Mouse (Mus musculus) embryo, embryonic 11.5 days (tissue): ENCODE results near the gene Neil3.
A peak's percentile ranks its signal among the peaks of the same experiment; 100 is the strongest.

Experiments
- DNase-seq: peaks from one replicate; pipeline ENCODE4 v3.0.0-alpha.2; 2012; ENCODE audit warnings: low read depth, low spot score

Neil3 gene

GRCm38 (mm10) chr8:53638495-53639171 lies at the start of gene Neil3:
TSS of gene Neil3 (minus strand) at chr8:53639065.
- peak; percentile 75 for DNase-seq

DNA sequence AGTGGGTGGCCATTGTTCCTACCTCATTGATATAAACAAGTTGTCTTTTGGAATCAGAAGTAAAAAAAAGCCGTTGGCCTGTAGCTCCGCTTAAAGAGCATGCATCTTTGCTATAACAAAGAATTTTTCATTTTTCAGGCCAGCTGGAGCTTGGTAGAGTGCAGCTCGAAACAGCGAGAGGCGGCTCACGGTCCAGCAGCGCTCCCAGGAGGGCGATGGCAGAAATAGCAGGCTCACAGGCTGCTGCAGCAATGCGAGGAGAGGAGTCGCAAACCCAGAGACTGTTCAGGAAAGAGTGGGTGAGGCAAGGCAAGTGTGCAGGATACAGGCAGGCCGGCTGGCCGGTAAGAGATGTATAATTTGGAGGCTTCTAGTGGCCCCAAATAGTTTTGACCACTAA lies 42.0 kb upstream of the Neil3 start:
- peak; percentile 17 for DNase-seq

- no peak for DNase-seq
Observed at GRCm38 (mm10) chr8:53663946-53664345, 25.1 kb upstream of the Neil3 start.

DNA sequence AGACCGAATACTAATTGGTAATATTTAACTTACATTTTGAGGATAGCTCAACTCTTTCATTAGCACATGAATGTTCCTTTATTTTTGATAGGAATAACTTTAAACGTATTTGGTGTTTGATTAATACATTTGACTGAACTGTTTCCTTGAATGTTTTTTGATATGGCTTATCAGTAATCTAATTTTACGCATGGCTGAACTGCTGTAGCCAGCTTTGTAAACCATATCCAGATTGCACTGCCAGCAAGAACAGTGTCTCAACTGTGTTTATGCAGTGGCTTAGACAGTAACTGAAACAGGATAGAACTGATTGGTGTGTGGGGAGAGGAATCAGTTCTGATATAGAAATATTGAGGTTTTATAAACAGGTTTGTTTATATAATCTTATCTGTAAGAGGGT lies 22.6 kb upstream of the Neil3 start:
- no peak for DNase-seq

GRCm38 (mm10) chr8:53630618-53631017 lies 8.2 kb downstream of the Neil3 start:
- DNase-seq = no peak

GRCm38 (mm10) chr8:53628864-53629415 lies 9.9 kb downstream of the Neil3 start:
- no peak for DNase-seq

- DNase-seq = no peak
Observed at GRCm38 (mm10) chr8:53623425-53623824, 15.4 kb downstream of the Neil3 start.

DNA sequence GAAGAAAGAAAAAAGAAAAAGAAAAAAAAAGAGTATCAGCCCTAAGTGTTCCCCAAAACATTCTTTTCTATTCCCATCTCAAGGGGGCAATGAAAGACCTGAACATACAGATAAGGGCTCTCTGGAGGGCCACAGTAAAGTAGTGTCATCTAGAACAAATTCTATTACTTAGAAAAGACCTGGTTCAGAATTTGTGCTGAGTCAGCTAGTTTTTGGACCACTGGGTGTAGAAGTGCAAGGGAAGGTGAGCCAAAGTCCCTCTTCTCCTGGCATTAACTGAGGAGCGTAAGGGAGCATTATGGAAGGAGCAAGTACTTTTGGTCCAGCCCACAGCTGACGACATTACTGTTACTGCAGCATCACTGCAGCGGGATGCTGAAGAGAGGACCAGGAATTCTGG lies 19.7 kb downstream of the Neil3 start:
- no peak for DNase-seq

DNA sequence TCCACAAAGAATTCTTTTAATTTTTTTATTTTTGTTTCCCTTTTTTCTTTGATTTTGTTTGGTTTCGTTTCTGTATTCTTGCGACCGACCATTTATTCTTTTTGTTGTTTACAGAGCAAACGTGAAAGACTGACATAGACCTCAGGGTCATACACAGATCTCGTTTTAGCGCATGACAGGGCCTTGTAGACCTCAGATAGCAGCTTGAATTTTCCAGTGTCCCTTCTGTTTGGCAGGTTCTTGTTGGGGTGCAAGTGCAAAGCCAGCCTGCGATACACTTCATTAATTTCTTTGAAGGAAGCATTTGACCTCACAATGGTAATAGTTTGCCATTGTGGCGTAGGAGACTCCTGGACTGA lies 24.6 kb downstream of the Neil3 start:
- no peak for DNase-seq

DNA sequence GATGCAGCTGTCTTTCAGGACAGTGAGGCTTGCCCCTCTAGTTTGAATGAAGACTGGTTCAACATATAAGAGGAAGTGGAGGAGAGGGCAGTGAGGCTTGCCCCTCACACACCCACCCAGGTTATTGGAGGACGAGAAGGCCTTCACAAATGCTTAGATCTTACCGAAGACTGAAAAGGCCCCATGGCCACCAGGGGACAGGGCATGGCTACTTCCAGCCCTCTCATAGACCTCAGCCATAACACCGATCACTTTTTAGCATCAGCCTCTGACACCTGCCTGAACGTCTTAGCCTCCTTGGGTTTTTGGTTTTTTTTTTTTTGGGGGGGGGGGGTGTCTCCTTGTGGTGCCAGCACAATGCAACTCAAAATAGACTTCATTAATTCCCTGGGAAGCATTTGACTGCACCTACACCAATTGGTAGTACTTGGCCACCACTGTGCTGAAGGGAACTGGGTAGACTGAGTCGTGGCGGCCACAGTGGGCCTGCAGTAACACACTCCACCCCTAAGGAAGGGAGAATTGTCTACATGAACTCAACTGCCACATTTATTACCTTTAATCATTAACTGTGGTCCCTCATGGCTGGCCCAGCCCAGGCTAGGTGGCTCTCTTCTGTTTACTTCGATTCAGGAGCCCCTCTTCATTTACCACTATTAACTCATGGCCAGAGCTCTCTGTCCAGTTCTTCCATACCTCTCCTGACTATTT lies 25.1 kb downstream of the Neil3 start:
- DNase-seq = no peak

DNA sequence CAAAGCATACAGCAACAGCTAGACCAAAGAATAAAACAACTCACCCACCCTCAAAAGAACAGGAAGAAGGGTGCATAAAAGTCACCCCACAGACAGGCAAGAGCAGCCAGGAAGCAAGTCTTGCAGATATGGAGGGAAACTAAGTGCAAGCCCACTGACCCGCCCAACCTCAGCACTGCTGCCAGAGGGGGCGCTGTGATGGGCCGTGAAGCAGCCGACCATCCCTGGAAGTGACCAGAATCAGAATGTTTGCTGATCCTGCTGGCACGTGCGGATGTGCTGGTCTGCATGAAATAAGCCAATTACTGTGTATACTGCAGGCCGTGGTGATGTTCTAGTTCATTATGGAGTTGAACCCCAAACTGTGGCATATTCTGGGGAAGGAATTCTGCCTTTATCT lies 26.6 kb downstream of the Neil3 start:
- DNase-seq = no peak

DNA sequence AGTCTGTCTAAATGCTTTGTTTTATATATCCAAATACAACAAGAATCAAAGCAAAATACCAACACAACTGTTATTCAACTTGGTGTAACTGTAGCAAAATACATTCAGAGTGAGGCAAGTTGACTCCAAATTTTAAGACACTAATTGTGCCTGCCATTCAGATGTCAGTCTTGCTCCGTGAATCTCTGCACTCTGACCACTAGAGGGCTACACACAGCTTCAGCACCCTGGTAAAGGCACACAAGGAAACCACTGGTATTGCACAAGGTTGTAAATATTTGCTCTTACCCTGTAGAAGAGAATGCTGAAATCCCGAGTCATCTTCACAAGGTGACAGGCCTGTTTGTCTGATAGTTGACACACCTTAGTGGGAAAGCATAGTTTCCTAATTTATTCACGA lies 31.8 kb downstream of the Neil3 start:
- peak; percentile 16 for DNase-seq

DNA sequence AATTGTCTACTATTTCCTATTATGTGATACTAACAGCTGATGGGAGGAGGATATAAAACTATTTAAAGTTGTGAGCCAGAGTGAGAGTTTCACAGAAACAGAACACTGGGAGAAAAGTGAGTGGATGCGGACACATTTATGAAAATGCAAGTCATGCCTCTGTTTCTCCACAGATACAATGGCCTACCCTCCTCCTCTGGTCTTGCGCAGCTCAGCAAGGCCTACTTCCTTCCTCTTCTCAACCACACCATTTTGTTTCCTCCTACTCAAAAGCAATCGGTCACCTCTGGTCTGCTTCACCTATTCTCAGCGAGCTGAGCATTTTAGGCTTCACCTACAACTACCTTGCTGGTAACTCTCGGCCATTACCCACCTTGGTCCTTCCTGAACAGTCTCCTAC lies 34.0 kb downstream of the Neil3 start:
- no peak for DNase-seq

DNA sequence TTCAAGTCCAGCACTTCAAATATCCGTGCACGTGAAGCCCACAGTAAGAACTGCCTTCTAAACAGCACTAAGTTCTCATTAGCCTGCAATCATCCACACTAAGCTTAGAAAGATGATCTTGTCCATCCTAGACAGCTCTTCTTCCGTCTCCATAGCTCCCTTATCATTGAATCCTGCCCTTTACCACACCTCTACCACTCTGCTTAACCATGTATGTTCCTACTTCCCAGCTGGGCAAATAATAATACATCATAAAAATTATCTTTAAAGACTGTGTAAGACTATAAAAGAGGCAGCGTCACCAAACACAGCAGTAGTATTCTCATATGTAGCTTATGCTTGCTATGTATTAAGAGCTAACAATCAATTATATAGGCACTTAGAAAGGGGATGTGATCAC lies 35.2 kb downstream of the Neil3 start:
- DNase-seq = no peak

DNA sequence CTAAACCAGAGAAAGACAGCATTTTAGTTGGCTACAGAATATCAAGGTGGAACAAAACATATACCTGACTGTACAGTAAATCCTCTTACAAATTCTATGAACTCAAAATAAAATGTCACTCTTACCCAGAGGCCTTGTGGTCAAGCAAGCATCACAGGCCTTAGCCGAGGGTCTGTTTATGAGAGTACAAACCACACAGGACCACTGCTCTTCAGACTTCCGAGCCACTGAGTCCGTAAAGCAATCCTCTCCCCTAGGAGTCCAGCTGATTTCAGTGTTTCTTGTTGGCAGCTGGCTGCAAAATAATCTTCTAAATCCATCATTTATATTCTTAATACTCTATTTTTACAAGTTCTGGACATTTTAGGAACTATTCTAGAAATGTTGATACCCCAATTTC lies 38.0 kb downstream of the Neil3 start:
- no peak for DNase-seq

- no peak for DNase-seq
Observed at GRCm38 (mm10) chr8:53600025-53600811, 38.6 kb downstream of the Neil3 start.

DNA sequence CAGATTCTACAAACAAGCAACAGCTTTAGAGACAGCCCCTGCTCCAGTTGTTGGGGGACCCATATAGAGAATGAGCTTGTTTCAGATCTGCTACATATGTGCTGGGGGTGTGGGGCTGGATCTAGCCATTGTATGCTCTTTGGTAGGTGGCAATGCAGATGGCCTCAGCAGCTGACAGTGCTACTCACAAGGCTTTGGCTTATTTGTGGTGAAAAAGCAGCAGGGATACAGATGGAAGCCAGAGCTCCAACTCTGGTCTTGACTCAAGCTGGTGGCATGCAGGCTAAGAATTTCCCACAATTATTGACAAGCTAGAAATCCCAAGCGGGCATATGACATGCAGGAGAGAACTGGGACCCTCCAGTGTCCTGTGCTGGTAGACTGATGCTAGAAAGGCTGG lies 40.8 kb downstream of the Neil3 start:
- DNase-seq = no peak

GRCm38 (mm10) chr8:53591777-53592176 lies 47.1 kb downstream of the Neil3 start:
- DNase-seq = no peak

DNA sequence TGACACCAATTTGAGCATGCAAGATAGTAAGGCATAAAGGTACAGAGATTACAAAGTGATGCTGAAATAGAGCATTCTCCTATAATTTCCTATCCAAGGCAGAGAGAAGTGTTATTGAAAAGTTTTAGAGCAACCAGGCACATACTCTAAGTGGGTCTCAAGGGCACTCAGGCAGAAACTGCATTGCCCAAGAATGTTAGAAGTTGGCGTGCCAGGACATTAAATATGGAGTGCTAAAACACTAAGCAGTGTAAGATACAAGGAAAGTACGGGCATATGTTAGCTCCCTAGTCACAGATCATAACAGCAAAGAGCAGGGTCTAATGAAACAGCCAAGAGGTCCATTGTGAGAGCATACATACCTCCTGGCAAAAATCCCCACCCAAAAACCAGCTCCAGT lies 65.3 kb downstream of the Neil3 start:
- no peak for DNase-seq

- DNase-seq = no peak
Observed at GRCm38 (mm10) chr8:53566223-53566622, 72.6 kb downstream of the Neil3 start.

- DNase-seq = no peak
Observed at GRCm38 (mm10) chr8:53562441-53563040, 76.3 kb downstream of the Neil3 start.

DNA sequence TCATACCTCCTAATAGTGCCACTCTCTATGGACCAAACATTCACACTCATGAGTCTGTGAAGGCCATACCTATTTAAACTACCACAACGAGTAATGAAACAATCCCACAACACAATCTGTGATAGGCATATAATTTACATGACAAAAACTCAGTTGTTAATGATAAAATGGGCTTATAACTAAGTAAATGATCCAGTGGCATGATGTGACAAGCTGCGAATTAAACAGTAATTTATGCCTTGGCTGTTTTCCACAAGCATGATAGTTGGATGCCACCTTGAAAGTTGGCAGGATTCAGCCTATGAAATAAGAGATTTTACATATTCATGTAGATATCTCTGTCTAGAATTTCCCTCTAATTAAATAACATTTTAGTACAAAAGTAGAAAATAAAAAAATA lies 99.3 kb downstream of the Neil3 start:
- no peak for DNase-seq
